Mouse (Mus musculus): ENCODE results near the gene Smg6. TPM values are rescaled to one million over a fixed set of nuclear protein-coding genes. Genes with fewer than 3 reads are reported as not detected.

Gene Smg6
- 35.8 and 40.8 TPM in 2 replicates for polyA plus RNA-seq (2012; rRNA removed)

- TF ChIP-seq CTCF (IDR thresholded peaks at IDR 0.05; ENCODE audit: insufficient read depth, low read length) (no peak), POLR2A (IDR thresholded peaks at IDR 0.05; ENCODE audit: borderline replicate concordance, extremely low read depth, low read depth, low read length) (peak; percentile 79)
- Histone ChIP-seq H3K4me3 (replicated peaks; ENCODE audit: extremely low read depth, low read depth, low read length) (peak within 1 kb of the TSS; percentile 81), H3K4me1 (ENCODE audit: control insufficient read depth, insufficient read depth, low read length) (peaks cover 7% of the 10 kb centered on the region)
- WGBS: under 1% methylated on average over 83 of the region's 88 CpGs
- DNase-seq: peak; percentile 91
Observed at GRCm38 (mm10) chr11:74925577-74926387, at the start of gene Smg6, which contains the start of gene Srr. Gene Smg6, plus strand, starts transcription at chr11:74925823. Gene Srr, minus strand, starts transcription at chr11:74925948.

- 14% methylated on average over 9 of the region's 9 CpGs for WGBS
- TF ChIP-seq CTCF (IDR thresholded peaks at IDR 0.05; ENCODE audit: insufficient read depth, low read length): no peak
- peak; percentile 36 for DNase-seq
- no peak overlapping the region for H3K4me3 ChIP-seq (replicated peaks; ENCODE audit: extremely low read depth, low read depth, low read length)
- H3K4me1 ChIP-seq (ENCODE audit: control insufficient read depth, insufficient read depth, low read length): 0 out of 2 replicates have a peak, but pooled peaks cover 4% of the 10 kb centered on the region
Observed at GRCm38 (mm10) chr11:74876801-74877200, 48.8 kb upstream of the Smg6 start.

- Histone ChIP-seq H3K4me3 (replicated peaks; ENCODE audit: extremely low read depth, low read depth, low read length) (no peak overlapping the region), H3K4me1 (ENCODE audit: control insufficient read depth, insufficient read depth, low read length) (0 out of 2 replicates have a peak, but pooled peaks cover 4% of the 10 kb centered on the region)
- 76% methylated on average over 9 of the region's 9 CpGs for WGBS
- TF ChIP-seq CTCF (IDR thresholded peaks at IDR 0.05; ENCODE audit: insufficient read depth, low read length): no peak
- TF ChIP-seq POLR2A (IDR thresholded peaks at IDR 0.05; ENCODE audit: borderline replicate concordance, extremely low read depth, low read depth, low read length): no peak
- DNase-seq: no peak
Observed at GRCm38 (mm10) chr11:74880999-74881398, 44.6 kb upstream of the Smg6 start.

- no peak overlapping the region for H3K4me3 ChIP-seq (replicated peaks; ENCODE audit: extremely low read depth, low read depth, low read length)
- TF ChIP-seq POLR2A (IDR thresholded peaks at IDR 0.05; ENCODE audit: borderline replicate concordance, extremely low read depth, low read depth, low read length) (no peak), CTCF (IDR thresholded peaks at IDR 0.05; ENCODE audit: insufficient read depth, low read length) (no peak)
- H3K4me1 ChIP-seq (ENCODE audit: control insufficient read depth, insufficient read depth, low read length): 0 out of 2 replicates have a peak, but pooled peaks cover under 1% of the 10 kb centered on the region
- WGBS: 64% methylated on average over 14 of the region's 14 CpGs
- DNase-seq: no peak
Observed at GRCm38 (mm10) chr11:74881979-74882378, 43.6 kb upstream of the Smg6 start.

GRCm38 (mm10) chr11:74883098-74883497 is 42.5 kb upstream of the Smg6 start:
- TF ChIP-seq POLR2A (IDR thresholded peaks at IDR 0.05; ENCODE audit: borderline replicate concordance, extremely low read depth, low read depth, low read length) (no peak), CTCF (IDR thresholded peaks at IDR 0.05; ENCODE audit: insufficient read depth, low read length) (no peak)
- WGBS: 94% methylated on average over 10 of the region's 10 CpGs
- no peak for DNase-seq
- no peaks in the 10 kb centered on the region for H3K4me1 ChIP-seq (ENCODE audit: control insufficient read depth, insufficient read depth, low read length)
- H3K4me3 ChIP-seq (replicated peaks; ENCODE audit: extremely low read depth, low read depth, low read length): no peak overlapping the region

- TF ChIP-seq CTCF (IDR thresholded peaks at IDR 0.05; ENCODE audit: insufficient read depth, low read length) (no peak), POLR2A (IDR thresholded peaks at IDR 0.05; ENCODE audit: borderline replicate concordance, extremely low read depth, low read depth, low read length) (no peak)
- DNase-seq: no peak
Observed at GRCm38 (mm10) chr11:74894619-74895018, 31.0 kb upstream of the Smg6 start.

GRCm38 (mm10) chr11:74895980-74896900 is 29.4 kb upstream of the Smg6 start:
- no peak for TF ChIP-seq POLR2A (IDR thresholded peaks at IDR 0.05; ENCODE audit: borderline replicate concordance, extremely low read depth, low read depth, low read length)
- TF ChIP-seq CTCF (IDR thresholded peaks at IDR 0.05; ENCODE audit: insufficient read depth, low read length): peak; percentile 20; the same call in 1 of the 2 replicates
- Histone ChIP-seq H3K4me3 (replicated peaks; ENCODE audit: extremely low read depth, low read depth, low read length) (peak overlapping the region; percentile 87), H3K4me1 (ENCODE audit: control insufficient read depth, insufficient read depth, low read length) (peaks cover 3% of the 10 kb centered on the region; the same call in 1 of the 2 replicates)
- peak; percentile 74 for DNase-seq
- WGBS: 2% methylated on average over 48 of the region's 55 CpGs

More at GRCm38 (mm10) chr11:74894619-74895018, 31.0 kb upstream of the Smg6 start:
- 66% methylated on average over 4 of the region's 4 CpGs for WGBS
- H3K4me1 ChIP-seq (ENCODE audit: control insufficient read depth, insufficient read depth, low read length): peaks cover 3% of the 10 kb centered on the region; the same call in 1 of the 2 replicates
- no peak overlapping the region for H3K4me3 ChIP-seq (replicated peaks; ENCODE audit: extremely low read depth, low read depth, low read length)

- DNase-seq: peak; percentile 67
- Histone ChIP-seq H3K4me1 (ENCODE audit: control insufficient read depth, insufficient read depth, low read length) (peaks cover 5% of the 10 kb centered on the region; the same call in 1 of the 2 replicates), H3K4me3 (replicated peaks; ENCODE audit: extremely low read depth, low read depth, low read length) (peak within 1 kb of the TSS; percentile 87)
- under 1% methylated on average over 67 of the region's 74 CpGs for WGBS
- TF ChIP-seq CTCF (IDR thresholded peaks at IDR 0.05; ENCODE audit: insufficient read depth, low read length) (no peak), POLR2A (IDR thresholded peaks at IDR 0.05; ENCODE audit: borderline replicate concordance, extremely low read depth, low read depth, low read length) (0 out of 2 replicates have a peak, but pooled peaks have one; percentile 5)
Observed at GRCm38 (mm10) chr11:74896901-74897677, 28.5 kb upstream of the Smg6 start, which contains the start of gene Sgsm2. Gene Sgsm2, minus strand, starts transcription at chr11:74897060.

All from lung, adult 2 months (tissue).